Mouse (Mus musculus): ENCODE measurements around the gene Fcgr1.

Fcgr1 gene

GRCm38 (mm10) chr3:96293787-96294186 lies at the start of gene Fcgr1:
Fcgr1 (minus strand) TSS chr3:96293969.
- in situ Hi-C loops (cut with MboI, MseI), result no loop called here

GRCm38 (mm10) chr3:96342652-96343051 lies 48.9 kb upstream of the Fcgr1 start:
- in situ Hi-C loops (cut with MboI, MseI), result loop anchor here (5.0 kb wide), 2 partner anchors 50 to 60 kb away; no protein-coding TSS in a partner anchor

- in situ Hi-C loops (cut with MboI, MseI), result loop anchor here (5.0 kb wide), 2 partner anchors 50 to 60 kb away; no protein-coding TSS in a partner anchor
Observed at GRCm38 (mm10) chr3:96342100-96342499, 48.3 kb upstream of the Fcgr1 start.

DNA sequence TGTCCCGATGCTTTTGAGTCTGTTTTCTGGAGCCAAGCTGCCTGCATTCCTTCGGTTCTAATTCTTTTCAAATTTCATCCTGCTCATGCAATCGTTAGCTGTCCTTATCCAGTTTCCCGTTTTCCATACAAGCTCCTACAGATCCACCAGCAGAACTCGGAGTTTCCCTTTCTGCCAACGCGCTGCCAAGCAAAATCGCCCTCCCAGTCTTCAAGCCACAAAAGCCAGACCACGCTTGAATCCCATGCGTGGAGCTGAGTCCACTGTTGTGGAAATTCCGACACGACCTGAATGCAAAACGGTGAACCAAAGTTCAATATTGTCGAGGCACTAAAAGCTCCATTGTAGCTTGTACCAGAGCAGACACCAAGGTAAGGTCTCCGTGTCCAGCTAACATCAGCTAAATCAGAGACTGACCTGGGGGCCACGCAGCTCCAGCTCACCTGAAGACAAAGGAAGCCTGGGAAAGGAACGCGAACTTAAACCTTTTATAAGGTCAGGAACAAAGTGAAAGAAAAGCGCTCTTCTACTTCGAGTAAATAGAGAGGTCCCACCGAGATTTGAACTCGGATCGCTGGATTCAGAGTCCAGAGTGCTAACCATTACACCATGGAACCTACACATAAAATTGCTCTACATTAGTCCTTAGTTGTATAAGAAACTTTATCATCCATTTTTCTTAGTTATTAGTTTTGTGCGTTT lies 47.0 kb upstream of the Fcgr1 start:
- in situ Hi-C loops (cut with MboI, MseI), result loop anchor here (5.0 kb wide), 2 partner anchors 52 to 62 kb away; no protein-coding TSS in a partner anchor

GRCm38 (mm10) chr3:96338849-96339480 lies 45.2 kb upstream of the Fcgr1 start:
- in situ Hi-C loops (cut with MboI, MseI), result no loop called here

DNA sequence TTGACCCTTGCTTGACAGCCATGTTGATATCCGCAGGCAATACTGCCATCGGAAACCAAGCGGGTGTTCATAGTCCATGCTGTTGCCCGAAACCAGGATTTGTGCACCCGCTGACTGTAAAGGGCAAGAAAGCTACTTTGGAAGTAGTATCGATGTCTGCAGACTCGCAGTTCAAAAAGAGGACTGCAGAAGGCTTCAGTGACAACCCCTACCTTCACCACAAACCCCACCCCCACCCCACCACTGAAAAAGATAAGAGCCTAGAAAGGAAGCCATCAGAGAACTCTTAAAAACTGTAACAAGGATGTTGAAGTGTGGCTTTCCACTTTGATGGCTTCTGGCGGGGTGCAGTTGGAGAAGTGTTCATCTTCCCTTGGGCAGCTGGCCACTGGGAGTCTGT lies 44.3 kb upstream of the Fcgr1 start:
- in situ Hi-C loops (cut with MboI, MseI), result no loop called here

DNA sequence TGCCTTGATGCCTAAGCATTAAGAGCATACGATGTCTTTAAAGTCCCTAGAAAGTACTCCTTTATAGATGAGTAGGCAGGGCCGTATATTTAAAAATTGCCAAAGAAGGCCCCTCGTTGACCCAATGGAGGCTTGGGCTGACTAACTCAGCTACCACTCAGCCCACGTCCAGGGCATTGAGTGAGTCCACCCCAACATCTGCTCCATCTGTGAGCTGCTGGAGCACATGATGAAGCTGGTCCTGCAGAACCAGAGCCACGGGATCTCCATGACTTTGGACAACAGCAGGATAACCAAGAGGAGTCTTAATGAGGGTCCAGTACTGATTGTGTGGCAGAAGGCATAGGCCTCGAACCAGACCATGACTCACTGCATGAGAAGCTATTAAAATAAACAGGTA lies 43.5 kb upstream of the Fcgr1 start:
- in situ Hi-C loops (cut with MboI, MseI), result no loop called here

GRCm38 (mm10) chr3:96336636-96337035 lies 42.9 kb upstream of the Fcgr1 start:
- in situ Hi-C loops (cut with MboI, MseI), result no loop called here

DNA sequence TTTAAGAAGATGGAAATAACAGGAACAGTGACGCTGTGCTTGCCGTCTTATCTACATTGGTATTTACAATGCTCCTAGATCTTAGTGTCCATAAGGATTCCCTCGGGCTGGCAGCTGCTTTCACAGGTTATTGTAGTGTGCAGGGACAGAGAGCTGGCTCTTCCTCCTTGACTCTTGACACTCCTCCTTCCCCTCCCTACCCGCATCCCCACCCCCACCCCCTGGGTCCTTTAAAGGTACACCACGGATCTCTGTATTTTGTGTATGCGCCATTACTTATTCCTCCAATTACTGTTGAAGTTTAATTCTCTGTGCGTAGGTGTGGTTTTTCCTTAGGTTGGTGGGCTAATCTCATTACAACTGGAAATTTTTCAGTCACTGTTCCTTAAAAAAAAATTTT lies 41.8 kb upstream of the Fcgr1 start:
- in situ Hi-C loops (cut with MboI, MseI), result no loop called here

- in situ Hi-C loops (cut with MboI, MseI), result no loop called here
Observed at GRCm38 (mm10) chr3:96335163-96335550, 41.4 kb upstream of the Fcgr1 start.

GRCm38 (mm10) chr3:96334175-96335162 lies 40.7 kb upstream of the Fcgr1 start:
- in situ Hi-C loops (cut with MboI, MseI), result no loop called here

DNA sequence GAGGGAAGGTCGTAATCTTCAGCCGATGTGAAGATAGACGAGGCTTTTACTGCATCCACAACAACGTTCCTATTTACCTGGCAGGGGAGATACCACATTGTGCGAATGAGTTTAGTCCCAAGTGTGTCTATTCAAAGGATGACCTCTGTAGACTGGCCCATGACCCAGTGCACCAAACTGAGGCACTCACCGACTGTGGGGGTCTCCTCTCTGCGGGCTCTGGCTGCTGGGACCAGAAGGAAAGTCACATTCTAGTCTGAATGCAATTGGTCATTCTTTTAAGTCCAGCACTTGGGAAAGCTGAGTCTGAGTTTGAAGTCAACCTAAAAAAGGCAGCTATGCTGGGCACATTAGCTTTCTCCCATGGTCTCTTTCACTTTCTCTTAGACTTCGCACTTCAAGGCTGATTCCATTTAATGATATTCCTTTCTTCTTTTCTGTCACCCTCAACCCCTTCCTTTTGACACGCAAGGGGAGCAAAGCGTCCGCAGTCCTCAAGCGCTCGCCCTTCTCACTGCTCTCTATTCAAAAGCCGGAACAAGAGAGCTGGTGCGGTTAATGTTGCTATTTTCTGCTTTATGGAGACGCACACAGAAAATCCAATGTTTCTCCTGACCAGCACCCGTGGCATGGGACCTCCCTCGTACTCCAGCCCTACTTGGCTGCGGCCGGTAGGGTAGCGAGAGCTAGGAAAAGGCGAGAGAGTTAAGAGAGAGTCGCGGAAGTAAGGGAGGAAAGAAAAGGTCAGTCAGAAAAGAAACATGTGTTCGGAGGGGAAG lies 39.8 kb upstream of the Fcgr1 start:
- in situ Hi-C loops (cut with MboI, MseI), result no loop called here

GRCm38 (mm10) chr3:96332631-96333395 lies 39.0 kb upstream of the Fcgr1 start:
- in situ Hi-C loops (cut with MboI, MseI), result no loop called here

GRCm38 (mm10) chr3:96332000-96332399 lies 38.2 kb upstream of the Fcgr1 start:
- in situ Hi-C loops (cut with MboI, MseI), result no loop called here

GRCm38 (mm10) chr3:96331438-96331837 lies 37.7 kb upstream of the Fcgr1 start:
- in situ Hi-C loops (cut with MboI, MseI), result no loop called here

DNA sequence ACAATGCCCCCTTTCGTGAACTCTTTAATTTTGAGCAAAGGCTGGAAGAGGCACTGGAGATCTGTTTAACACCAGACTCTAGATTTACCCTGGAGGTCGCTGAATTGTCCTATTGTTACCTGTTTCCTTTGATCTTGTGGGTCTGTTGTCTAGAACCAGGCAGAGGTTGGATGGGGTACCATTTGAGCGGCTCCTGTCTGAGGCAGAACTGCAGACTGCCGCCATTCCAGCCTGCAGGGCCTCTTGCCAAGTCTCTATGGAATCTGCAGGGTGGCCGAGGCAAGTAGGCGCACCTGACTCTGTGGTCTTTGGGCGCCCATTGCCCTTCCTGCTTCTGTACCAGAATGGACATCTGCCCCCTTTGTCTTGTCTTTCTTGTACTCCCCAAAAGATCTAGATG lies 36.8 kb upstream of the Fcgr1 start:
- in situ Hi-C loops (cut with MboI, MseI), result no loop called here

- in situ Hi-C loops (cut with MboI, MseI), result no loop called here
Observed at GRCm38 (mm10) chr3:96330181-96330580, 36.4 kb upstream of the Fcgr1 start.

GRCm38 (mm10) chr3:96328730-96329387 lies 35.1 kb upstream of the Fcgr1 start:
- in situ Hi-C loops (cut with MboI, MseI), result loop anchor here (5.0 kb wide), 2 partner anchors 42 to 52 kb away; no protein-coding TSS in a partner anchor

- in situ Hi-C loops (cut with MboI, MseI), result loop anchor here (5.0 kb wide), 2 partner anchors 41 to 51 kb away; no protein-coding TSS in a partner anchor
Observed at GRCm38 (mm10) chr3:96328060-96328729, 34.4 kb upstream of the Fcgr1 start.
